Mouse (Mus musculus): ENCODE results near the gene Pisd.
"Not testable (repeated sequence)": the region's sequence is repeated elsewhere in the genome, so short reads cannot be mapped to it uniquely, and the experiment has no call there.

Pisd gene

DNA sequence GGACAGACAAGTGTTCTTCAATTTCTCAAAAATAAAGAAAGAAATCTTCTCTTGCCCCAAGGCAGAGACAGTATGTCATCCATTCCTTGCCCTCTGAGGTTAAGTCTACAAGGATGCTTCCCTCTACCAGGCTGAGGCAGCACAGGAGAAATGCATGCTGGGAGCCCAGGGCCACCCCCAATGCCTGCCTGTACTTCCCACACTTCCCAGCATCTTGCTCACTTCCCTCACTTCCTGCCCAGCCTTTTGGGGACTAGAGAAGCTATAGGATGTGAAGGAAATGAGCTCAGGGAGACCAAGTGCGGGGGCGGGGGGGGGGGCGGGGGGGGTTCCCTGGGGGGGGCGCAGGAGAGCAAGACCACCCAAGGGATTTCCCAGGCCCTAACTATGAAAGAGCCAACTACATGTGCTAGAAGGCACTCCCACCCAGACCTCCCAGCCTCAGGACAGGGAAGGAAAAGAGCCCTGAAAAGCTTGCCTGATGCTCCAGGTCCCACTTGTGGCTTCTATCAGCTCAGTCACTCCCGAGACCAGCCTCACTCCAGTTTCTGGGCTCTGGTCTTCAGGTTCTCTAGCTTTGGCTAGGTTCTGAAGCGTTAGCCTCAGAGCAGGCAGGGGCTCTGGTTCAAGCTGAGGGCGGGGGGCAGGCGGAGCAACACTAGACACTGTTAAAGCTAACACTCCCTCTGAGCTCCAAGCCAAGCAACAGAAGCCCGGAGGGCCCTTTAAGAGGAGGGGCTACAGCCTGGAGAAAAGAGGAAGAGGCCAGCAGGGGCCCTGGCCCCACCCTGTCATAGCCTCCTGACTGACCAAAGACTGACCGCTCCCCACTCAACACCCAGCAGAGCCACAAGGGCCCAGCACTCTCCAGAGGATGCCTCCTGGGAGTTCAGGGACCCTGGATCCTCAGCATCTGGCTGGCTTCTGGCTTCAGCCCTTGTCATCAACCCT is 39.5 kb downstream of the Pisd start:
- DNase-seq: peak; percentile 93 to 95

DNA sequence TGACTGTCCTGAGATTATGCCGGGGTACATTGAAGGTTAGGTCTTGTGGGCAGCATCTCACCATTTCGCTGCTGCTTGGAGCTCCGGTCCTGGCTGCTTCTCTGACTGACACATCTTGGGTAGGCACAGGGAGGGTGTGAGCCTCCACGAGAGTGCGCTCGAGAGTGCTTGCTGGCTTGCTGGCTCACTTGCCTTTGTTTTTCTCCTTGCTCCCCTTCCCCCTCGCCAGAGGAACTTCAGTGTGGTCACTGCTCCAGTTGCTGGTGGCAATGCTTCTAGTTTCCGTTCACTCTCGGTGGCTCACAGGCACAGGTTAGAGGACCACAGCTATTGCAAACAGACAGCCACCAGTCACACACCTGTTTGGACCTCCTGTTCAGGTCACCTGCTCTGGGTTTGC is 43.3 kb downstream of the Pisd start:
- DNase-seq: peak; percentile 64 to 80

DNA sequence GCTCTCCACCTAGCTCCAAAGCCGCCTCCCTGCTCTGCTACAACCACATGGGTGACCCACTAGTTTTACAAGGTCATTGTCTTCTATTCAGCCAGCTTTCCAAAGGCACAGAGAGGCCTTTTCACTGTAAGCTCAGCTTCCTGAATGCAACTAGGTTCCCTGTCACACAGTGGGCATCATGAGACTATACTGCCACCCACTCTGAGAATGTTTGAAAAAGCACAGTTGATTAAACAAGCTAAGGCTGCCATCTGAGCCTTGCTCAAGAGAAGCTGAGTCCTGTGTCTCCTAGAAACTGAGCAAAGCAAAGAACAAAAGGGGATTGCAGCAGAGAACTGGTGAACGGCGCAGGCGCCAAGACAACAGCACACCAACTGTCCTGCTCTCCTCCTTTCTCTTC is 44.1 kb downstream of the Pisd start:
- peak in 1 of 2 experiments; percentile 54 for DNase-seq

DNA sequence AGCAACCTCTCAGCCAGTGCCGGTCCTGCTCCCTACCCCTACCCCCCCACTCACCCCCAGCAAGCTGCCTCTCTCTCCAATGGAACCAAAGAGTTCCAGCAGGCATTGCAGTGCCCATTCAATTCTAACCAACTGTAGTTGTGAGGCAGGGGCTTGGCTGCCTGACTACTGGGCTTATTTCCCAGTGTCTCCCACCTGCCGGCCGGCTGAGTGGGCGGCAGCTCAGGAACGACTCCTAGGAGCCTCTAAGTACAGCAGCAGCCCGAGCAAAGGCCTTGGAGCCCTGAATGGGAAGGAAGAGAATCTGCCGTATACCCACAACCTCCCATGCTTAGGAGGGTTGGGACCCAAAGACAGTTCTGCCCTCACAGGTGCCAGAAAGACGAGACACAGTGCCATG is 44.6 kb downstream of the Pisd start:
- DNase-seq: not testable (repeated sequence)

DNA sequence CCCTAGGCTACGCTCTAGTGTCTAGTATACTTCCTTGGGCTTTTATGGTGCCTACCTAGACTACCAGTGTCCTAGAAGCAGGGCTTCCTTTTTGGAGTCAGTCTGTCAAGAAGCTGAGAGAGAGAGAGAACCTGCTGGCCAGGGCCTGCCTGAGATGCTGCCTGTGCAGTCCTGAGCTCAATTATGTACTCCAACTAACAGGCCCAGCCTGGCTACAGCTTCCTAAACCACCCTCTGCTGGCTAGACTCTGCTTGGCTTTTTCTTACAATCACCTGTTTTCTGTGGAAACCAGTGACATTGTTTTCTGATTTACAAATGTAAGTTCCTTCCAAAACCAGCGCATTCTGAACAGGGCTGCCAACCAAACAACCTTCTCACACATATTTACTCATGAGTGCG is 45.3 kb downstream of the Pisd start:
- no peak for DNase-seq

DNA sequence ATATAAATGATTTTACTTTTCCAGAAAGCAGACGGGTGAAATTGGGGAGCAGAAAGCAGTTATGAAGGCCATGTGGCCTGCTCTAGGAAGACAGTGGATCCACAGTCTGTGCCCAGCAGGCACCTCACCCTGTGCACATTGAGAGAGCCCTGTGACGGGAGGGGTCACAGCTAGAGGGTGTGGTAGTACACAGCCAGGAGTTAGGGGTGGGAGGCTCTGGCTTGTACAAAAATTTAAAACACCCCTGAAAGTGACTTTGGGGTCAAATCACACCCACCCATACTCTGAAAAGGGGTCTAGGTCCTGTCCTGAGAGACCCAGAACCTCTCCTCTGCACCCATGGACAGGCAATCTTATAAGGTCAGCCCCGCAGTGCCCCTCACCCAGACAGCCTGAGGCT is 48.7 kb downstream of the Pisd start:
- DNase-seq: not testable (repeated sequence)

DNA sequence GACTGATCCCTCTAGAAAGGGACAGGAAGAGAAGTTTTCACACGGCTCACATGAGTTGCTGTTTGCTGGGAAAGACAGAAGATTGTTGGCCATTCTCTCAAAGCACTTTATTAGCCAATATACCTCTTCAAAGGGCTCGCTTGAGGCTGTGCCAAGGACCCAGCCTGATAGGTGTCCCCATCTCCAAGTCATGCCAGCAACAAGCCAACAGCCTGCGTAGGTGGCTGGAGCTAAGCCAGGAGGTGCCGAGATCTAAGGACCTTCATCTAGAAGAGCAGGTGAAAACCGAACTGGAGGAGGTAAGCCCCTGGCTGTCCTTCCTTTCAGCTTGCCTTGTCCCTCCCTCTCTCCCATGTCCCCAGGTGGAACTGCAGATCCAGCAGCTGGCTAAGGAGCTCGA is 49.7 kb downstream of the Pisd start:
- DNase-seq: peak; percentile 58 to 73

DNA sequence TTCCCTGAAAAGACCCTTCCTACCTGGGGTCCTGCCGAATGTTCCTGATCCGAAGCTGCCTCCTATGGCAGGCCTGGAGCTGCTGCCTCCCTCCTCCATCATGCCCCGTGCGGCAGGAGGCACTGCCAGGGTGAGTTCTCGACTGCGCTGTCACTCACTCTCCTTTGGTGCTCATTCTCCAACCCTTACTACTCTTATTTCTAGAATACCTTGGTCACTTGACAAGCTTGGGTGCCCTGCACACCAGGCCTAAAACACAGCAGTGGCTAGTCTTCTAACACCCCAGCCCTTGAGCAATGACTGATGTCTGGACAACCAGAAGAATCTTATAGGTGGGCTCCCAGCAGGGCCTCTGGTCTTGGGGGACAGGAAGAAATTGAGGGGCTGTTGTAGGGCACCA is 51.6 kb downstream of the Pisd start:
- not testable (repeated sequence) for DNase-seq

DNA sequence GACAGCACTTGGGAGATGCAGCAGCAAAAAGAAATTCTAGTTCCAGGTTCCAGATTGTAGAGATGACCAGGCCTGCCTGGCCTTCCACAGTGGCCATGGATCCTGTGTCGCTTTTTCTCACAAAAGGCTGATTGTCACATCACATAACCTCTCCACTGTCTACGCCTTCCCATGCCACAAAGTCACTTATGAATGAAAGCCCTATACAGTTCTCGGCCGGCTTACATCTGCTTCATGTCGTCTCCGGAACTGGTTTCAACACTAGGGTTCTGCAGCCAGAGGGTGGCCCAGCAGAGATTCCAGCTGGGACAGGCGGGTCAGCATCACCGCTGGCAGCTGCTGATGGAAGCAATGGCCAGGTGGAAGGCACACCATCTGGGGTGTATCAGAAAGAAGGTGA is 56.6 kb downstream of the Pisd start:
- DNase-seq: no peak

DNA sequence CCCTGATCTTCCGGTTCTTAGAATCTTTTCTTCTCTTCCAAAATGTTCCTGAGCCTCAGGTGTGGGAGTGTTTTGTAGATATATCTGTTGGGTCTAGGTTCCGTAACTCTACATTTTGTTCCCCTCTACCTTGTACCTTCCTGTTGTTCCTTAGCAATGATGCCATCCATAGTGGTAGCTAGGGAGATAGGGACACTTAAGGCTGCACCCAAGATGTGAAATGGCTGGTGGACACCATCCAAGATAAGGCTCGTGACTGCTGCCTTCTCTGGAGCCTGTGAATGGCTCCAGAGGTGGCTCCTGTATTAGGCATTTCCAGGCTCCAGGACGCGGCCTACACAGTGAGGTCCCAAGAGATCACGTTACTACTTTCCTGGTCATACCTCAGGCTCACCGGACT is 57.1 kb downstream of the Pisd start:
- DNase-seq: no peak

DNA sequence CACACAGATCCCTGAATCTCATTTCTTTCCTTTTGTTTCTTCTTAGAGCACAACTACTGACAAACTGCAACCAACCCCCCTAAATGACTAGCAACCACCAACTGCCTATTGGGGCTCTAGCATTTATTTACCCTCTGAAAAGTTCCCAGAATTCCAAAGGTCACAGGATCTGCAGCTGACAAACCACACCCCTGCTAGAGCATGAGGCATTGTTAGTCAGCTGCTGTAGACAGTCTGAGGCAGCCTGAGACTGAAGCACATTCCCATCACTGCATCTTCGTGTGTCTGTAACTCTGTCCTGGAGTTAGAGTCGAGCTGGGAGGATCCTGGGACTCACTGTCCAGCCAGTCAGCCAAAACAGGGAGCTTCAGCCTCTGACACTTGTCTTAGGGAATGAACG is 60.0 kb downstream of the Pisd start:
- peak in 1 of 2 experiments; percentile 2 for DNase-seq

DNA sequence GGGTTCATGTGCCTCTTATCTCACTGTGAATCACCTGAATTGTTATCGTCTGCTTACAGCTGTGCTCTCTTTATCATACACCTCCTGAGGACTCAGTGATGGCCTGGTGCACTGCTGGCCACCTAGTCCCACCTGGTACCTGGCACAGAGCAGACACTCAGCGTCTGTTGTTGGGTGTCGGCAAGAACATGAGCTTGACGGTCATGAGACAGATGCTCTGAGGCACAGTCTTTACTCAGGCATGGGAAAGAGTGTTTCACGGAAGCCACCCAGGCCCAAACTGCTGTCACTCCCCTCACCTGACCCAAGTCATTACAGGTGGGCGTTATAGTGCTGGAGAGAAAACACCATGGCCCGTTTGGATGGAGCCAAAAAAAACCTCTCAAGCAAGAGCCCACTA is 61.5 kb downstream of the Pisd start:
- DNase-seq: peak in 1 of 2 experiments; percentile 1

DNA sequence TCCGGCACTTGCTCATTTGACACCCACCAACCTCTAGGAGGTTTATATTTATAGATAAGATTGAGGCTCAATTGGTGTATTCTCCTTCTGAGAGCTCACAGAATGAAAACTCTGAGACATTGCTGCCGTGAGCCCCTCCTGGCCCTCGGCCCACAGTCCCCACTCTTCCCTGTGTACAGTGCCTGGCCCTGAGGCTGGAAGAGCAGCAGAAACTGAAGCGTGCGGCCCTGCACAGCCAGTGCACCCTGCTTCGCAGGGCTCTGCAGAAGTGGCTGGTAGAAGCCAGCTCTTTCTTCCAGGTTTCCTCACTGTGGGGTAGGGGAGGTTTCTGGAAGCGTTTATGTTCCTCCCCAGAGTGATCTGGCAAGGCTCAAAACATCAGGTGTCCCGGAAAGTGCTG is 62.7 kb downstream of the Pisd start:
- DNase-seq: not testable (repeated sequence)

DNA sequence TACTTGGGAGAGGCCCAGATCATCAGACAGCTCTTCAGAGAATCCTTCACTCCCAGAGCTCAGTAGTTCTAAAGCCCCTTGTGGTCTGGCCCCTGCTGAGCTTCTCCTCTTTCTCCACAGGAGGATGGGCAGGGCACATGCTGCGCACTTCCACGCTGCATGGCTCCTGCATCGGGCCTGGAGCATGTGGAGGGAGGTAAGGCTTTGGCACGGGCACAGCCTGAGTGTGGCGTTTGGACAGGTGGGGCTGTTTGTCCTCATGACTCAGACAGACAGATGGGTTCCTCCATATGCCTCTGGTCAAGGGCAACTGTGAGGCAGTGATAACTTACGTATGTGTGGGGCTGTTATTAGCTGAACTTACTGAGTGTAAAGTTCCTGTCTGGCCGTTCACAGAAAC is 63.2 kb downstream of the Pisd start:
- DNase-seq: no peak

DNA sequence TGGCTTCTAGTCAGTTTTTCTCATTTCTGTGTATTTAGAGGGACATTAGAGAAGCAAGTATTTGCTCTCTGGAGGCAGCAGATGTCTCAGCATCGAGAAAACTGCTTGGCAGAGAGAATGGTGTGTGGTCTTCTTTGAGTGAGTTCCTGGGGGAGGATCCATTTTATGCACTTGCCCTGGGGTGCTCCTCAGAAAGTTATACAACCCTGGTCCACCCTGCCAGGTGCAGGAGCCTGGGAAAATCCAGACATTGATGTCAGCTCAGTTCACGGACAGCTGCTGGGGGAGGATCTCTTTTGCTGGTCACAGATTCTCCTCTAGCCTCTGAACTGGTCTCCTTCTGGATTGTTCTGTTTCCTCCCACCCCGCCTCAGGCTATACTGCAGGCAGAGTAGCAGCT is 64.1 kb downstream of the Pisd start:
- DNase-seq: no peak

DNA sequence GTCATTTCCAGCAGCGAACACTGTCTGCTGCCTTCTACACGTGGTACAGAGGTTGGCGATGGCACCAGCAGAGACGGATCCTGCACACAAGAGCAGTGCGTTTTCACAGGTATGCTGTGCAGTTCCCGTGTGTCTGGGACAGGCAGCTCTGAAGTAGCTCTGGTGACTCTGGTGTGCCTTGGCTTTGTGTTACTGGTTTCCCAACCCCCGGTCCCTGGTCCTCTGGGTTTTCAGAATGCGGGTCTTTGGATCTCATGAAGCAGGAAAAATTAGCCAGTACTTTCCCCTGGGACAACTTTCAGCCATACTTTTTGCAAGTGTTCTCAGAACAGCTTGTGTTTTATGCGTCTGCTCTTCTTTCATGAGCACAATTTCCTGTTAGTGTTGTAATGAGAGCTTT is 65.0 kb downstream of the Pisd start:
- no peak for DNase-seq

DNA sequence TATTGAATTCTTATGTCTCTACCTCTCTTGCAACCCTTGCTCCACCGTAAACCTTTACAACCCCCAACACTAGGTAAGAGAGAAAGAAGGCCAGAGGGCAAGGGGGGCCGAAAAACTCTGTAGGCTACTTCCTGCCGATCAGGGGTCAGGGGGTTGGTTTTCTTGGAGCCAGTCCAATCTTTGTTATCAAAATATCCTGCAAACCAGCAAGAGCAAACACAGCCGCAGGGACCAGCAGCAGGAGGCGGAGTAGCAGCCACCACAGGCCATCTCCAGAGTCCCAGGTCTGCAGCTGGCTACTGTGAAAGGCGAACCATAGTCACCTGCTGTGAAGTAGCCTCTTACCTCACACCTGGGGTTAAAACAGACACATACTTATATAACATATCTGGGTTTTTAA is 66.5 kb downstream of the Pisd start:
- DNase-seq: no peak

DNA sequence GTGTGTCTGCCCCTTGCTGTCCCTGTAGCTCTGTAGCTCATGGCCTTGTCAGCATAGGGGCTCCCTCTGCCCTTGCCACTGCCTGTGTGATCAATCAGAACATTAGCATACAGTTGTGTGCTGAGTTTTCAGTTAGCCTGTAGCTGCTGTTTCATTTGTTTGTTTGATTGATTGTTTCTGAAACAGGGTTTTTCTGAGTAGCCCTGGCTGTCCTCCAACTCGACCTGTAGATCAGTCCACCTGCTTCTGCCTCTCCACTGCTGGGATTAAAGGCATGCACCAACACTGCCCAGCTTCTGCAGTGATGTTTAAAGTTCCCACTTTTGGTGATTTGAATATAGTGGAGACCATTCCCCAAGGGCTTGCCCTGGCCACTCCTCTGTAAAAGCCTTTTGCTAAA is 67.7 kb downstream of the Pisd start:
- DNase-seq: no peak

DNA sequence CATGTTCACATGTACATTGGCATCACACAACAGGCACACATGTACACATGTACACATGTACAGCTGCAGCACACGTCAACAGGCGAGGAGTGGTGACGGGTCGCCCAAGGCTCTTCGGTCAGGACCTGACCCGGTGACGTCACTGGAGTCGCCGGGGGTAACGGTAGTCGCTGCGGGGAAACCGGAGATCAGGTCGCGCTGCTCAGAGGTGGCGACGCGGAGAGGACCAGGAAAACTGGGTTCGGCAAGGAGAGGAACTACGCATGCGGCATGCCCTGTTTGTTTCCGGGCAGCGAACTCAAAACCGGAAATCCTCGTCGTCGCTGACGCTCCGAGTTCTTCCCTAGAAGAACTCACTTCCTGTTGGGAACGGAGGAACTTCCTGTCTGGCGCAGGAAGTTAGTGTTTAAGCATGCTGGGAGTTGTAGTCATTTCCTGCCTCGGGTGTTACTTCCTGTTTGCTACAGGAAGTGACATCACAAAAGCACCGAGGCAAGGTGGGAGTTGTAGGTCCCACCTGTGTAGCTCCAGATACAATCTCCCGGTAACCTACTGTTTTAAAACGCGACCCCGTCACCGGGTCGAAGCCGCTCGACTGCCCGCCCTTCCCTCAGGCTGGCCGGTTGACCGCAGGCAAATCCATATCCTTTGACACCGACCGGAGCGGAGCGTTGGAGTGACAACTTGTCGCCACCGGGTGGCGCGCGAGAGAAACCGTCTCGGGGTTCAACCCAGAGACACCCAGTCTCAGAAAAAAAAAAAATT is 71.6 kb downstream of the Pisd start:
- peak; percentile 91 to 94 for DNase-seq

DNA sequence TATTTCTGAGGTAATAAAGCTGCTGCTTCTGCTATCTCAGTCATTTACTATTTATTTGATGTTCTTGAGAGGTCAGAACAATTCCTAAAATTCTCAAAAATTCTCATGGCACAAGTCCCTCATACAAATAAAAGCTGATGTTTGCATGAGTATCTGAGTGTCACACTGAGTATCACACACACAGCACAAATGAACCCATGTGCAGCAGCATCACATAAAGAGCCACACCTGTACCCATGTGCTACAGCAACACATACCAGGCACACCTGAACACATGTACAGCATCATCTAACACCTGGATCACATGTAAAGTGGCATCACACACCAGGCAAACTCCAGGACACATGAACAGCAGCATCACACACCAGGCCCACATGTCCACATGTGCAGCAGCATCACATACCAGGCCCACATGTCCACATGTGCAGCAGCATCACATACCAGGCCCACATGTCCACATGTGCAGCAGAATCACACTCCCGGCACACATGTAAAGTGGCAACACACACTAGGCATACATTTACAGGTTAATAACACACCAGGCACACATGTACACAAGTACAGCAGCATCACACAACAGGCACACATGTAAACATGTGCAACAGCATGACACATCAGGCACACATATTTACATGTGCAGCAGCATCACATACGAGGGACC is 72.3 kb downstream of the Pisd start:
- no peak for DNase-seq

DNA sequence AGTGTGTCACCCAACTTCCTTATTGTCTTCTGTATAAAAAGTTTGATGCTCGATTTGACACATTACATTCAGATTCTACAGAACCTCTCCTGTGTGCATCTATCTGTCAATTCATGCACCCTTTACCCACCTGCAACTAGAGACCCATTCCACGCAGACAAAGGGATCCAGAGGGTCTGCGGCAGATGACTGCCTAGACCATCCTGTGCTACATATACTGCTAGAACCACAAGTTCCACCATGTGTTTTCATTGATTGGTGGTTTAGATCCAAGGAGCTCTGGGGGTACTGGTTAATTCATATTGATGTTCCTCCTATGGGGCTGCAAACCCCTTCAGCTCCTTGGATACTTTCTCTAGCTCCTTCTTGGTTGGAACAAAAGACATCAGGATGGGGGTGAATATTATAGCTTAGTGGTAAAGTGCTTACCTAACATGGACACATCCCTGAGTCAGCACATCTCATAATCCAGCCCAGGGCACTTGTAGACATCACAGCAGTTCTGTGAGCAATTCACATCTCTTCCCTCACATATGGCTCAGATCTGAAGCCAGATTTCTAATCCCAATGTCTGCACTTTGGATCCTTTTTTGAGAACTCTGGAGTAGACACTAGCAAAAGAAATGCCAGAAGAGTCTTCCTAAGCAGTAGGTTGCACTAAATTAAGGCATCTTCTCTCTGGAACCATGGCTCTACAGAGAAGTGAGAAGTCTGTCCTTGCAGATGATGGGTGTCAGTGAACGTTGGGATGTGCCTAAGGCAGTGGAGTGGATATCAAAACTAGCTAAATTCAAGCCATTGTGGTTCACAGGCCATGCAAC is 73.0 kb downstream of the Pisd start:
- no peak for DNase-seq

DNA sequence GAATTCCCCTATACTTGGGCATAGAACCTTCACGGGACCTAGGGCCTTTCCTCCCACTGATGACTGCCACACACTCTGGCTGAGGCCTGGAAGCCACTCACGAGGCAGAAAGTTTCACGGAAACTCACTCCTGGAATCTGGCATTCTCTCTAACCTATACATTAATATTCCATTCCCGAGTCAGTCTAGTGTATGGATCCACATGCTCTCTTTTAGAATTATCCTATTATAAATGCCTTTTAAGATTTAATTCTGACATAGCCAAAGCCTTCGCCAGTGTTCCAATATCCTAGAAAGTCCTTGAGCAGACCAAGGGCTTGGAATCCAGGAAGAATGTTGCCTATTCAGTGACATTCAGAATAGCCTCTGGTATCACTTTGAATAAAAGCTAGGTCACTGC is 74.0 kb downstream of the Pisd start:
- DNase-seq: no peak
